Mouse (Mus musculus) spleen, postnatal 0 days (tissue): Measurements from ENCODE around the gene Hnrnpc. TPM values are rescaled to one million over a fixed set of nuclear protein-coding genes. Genes with fewer than 3 reads are reported as not detected.

Source experiments
- polyA plus RNA-seq: library from polyadenylated mRNA; unstranded; fragments of >200 nt; fragmentation: Nextera tagmentation; extraction: Ambion mirVana; gene quantifications from 2 replicates; pipeline ENCODE4 v1.2.1, GENCODE M21; 2015

Hnrnpc gene
- 248 and 264 TPM in 2 replicates for polyA plus RNA-seq

GRCm38 (mm10) chr14:52103856-52104676 is at the start of gene Hnrnpc:
Gene Hnrnpc, minus strand, starts transcription at chr14:52104028.

GRCm38 (mm10) chr14:52110346-52110745 is 6.5 kb upstream of the Hnrnpc start, which contains the start of gene Rpgrip1:
Gene Rpgrip1, plus strand, starts transcription at chr14:52110704.

GRCm38 (mm10) chr14:52042359-52042758 is 61.5 kb downstream of the Hnrnpc start, which contains the start of gene Olfr221:
Gene Olfr221, minus strand, starts transcription at chr14:52042459.

Other genes starting within 250 kb of the Hnrnpc start
- gene Mettl17, start 219.2 kb downstream of the Hnrnpc start, polyA plus RNA-seq = 13.1 and 19.9 TPM in 2 replicates
- gene Slc39a2, start 211.1 kb downstream of the Hnrnpc start, polyA plus RNA-seq = 0.06 and 0.12 TPM in 2 replicates
- gene Ndrg2, start 189.9 kb downstream of the Hnrnpc start, polyA plus RNA-seq = 13.6 and 17.2 TPM in 2 replicates
- gene Tppp2, start 185.6 kb downstream of the Hnrnpc start, polyA plus RNA-seq = not detected in 2 replicates
- not detected in 2 replicates for gene Rnase13, start 181.3 kb downstream of the Hnrnpc start, polyA plus RNA-seq
- gene Arhgef40, start 119.3 kb downstream of the Hnrnpc start, polyA plus RNA-seq = 23.0 and 28.9 TPM in 2 replicates
- gene Tmem253, start 88.4 kb downstream of the Hnrnpc start, polyA plus RNA-seq = 0.63 and 0.85 TPM in 2 replicates
- gene Zfp219, start 83.3 kb downstream of the Hnrnpc start, polyA plus RNA-seq = 12.1 and 12.5 TPM in 2 replicates
- gene Olfr221, start 61.6 kb downstream of the Hnrnpc start, polyA plus RNA-seq = not detected in 2 replicates
- gene Rpgrip1, start 6.7 kb upstream of the Hnrnpc start, polyA plus RNA-seq = 74.6 and 76.8 TPM in 2 replicates
- gene Supt16, start 93.4 kb upstream of the Hnrnpc start, polyA plus RNA-seq = 45.3 and 48.2 TPM in 2 replicates
- 20.6 and 24.0 TPM in 2 replicates for gene Chd8, start 153.8 kb upstream of the Hnrnpc start, polyA plus RNA-seq
- 17.4 and 18.6 TPM in 2 replicates for gene Tox4, start 175.1 kb upstream of the Hnrnpc start, polyA plus RNA-seq
- 5.4 and 7.6 TPM in 2 replicates for gene Rab2b, start 175.5 kb upstream of the Hnrnpc start, polyA plus RNA-seq
- 22.5 and 23.3 TPM in 2 replicates for gene Mettl3, start 201.1 kb upstream of the Hnrnpc start, polyA plus RNA-seq
- gene Sall2, start 224.7 kb upstream of the Hnrnpc start, polyA plus RNA-seq = 3.2 and 5.2 TPM in 2 replicates